Mouse (Mus musculus): ENCODE data around the gene Ppp1r15a. TPM values are rescaled to one million over a fixed set of nuclear protein-coding genes. Genes with fewer than 3 reads are reported as not detected.

Gene Ppp1r15a
- polyA plus RNA-seq, 1 experiment from 2014 or later: 21.6 TPM

GRCm38 (mm10) chr7:45554744-45555143 is 28.7 kb upstream of the Ppp1r15a start, which contains the start of gene Hsd17b14:
Hsd17b14 (plus strand) TSS chr7:45554893.
- H3K4me3 ChIP-seq (ENCODE audit: low read depth, low read length): no peak within 1 kb of the TSS
- no peak for ATAC-seq (ENCODE audit: low FRiP score, low TSS enrichment)
- TF ChIP-seq CTCF (IDR thresholded peaks at IDR 0.05; ENCODE audit: low read depth) (no peak), EP300 (optimal IDR thresholded peaks at IDR 0.05) (no peak)
- H3K36me3 ChIP-seq (ENCODE audit: control insufficient read depth, insufficient read depth, low read length): no peaks in the 10 kb centered on the region
- no peaks in the 10 kb centered on the region for H3K4me1 ChIP-seq (replicated peaks; ENCODE audit: control insufficient read depth, insufficient read depth)
- H3K9ac ChIP-seq (ENCODE audit: low read length): no peak within 1 kb of the TSS
- no peak for DNase-seq (ENCODE audit: low spot score)
- no peaks in the 10 kb centered on the region for H3K9me3 ChIP-seq (ENCODE audit: control insufficient read depth, low read length)
- H3K4me2 ChIP-seq (replicated peaks; ENCODE audit: low read depth): no peak within 1 kb of the TSS
- no peaks in the 10 kb centered on the region for H3K27me3 ChIP-seq (ENCODE audit: control insufficient read depth, insufficient read depth, low read length)
- no peak within 1 kb of the TSS for H3K27ac ChIP-seq (replicated peaks)
- WGBS: 39% methylated on average over 8 of the region's 8 CpGs

DNA sequence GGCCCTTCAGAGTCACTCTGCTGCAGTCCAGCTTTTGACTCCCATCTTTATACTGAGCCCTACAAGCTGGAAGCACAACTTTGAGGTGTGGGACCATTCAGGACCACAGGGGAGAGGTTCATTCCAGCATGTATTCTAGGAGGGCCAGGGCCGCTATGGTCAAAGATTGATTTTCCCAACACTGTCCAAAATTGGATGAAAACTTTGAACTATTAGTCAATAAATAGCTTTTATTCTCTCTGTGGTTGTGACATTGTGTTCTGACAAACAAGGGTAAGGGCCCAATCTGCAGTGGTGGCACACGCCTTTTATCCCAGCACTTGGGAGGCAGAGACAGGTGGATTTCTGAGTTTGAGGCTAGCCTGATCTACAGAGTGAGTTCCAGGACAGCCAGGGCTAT is 27.9 kb upstream of the Ppp1r15a start:
- WGBS: 94% methylated on average over 2 of the region's 2 CpGs
- DNase-seq (ENCODE audit: low spot score) (no peak), ATAC-seq (ENCODE audit: low FRiP score, low TSS enrichment) (no peak)
- Histone ChIP-seq H3K4me2 (replicated peaks; ENCODE audit: low read depth) (no peak overlapping the region), H3K9me3 (ENCODE audit: control insufficient read depth, low read length) (no peaks in the 10 kb centered on the region), H3K36me3 (ENCODE audit: control insufficient read depth, insufficient read depth, low read length) (no peaks in the 10 kb centered on the region), H3K27me3 (ENCODE audit: control insufficient read depth, insufficient read depth, low read length) (no peaks in the 10 kb centered on the region), H3K27ac (replicated peaks) (no peak overlapping the region), H3K4me3 (ENCODE audit: low read depth, low read length) (no peak overlapping the region), H3K9ac (ENCODE audit: low read length) (no peak overlapping the region), H3K4me1 (replicated peaks; ENCODE audit: control insufficient read depth, insufficient read depth) (no peaks in the 10 kb centered on the region)
- TF ChIP-seq CTCF (IDR thresholded peaks at IDR 0.05; ENCODE audit: low read depth): no peak
- TF ChIP-seq EP300 (optimal IDR thresholded peaks at IDR 0.05): no peak

GRCm38 (mm10) chr7:45553519-45553918 is 27.5 kb upstream of the Ppp1r15a start:
- Histone ChIP-seq H3K4me3 (ENCODE audit: low read depth, low read length) (no peak overlapping the region), H3K9ac (ENCODE audit: low read length) (no peak overlapping the region), H3K36me3 (ENCODE audit: control insufficient read depth, insufficient read depth, low read length) (no peaks in the 10 kb centered on the region), H3K27me3 (ENCODE audit: control insufficient read depth, insufficient read depth, low read length) (no peaks in the 10 kb centered on the region), H3K4me1 (replicated peaks; ENCODE audit: control insufficient read depth, insufficient read depth) (no peaks in the 10 kb centered on the region), H3K27ac (replicated peaks) (no peak overlapping the region), H3K4me2 (replicated peaks; ENCODE audit: low read depth) (no peak overlapping the region), H3K9me3 (ENCODE audit: control insufficient read depth, low read length) (no peaks in the 10 kb centered on the region)
- no peak for TF ChIP-seq CTCF (IDR thresholded peaks at IDR 0.05; ENCODE audit: low read depth)
- no peak for TF ChIP-seq EP300 (optimal IDR thresholded peaks at IDR 0.05)
- no peak for ATAC-seq (ENCODE audit: low FRiP score, low TSS enrichment)
- 74% methylated on average over 8 of the region's 8 CpGs for WGBS
- no peak for DNase-seq (ENCODE audit: low spot score)

- ATAC-seq (ENCODE audit: low FRiP score, low TSS enrichment) (no peak), DNase-seq (ENCODE audit: low spot score) (no peak)
- TF ChIP-seq CTCF (IDR thresholded peaks at IDR 0.05; ENCODE audit: low read depth) (no peak), EP300 (optimal IDR thresholded peaks at IDR 0.05) (no peak)
- Histone ChIP-seq H3K4me2 (replicated peaks; ENCODE audit: low read depth) (no peak overlapping the region), H3K36me3 (ENCODE audit: control insufficient read depth, insufficient read depth, low read length) (no peaks in the 10 kb centered on the region), H3K27me3 (ENCODE audit: control insufficient read depth, insufficient read depth, low read length) (no peaks in the 10 kb centered on the region), H3K9me3 (ENCODE audit: control insufficient read depth, low read length) (no peaks in the 10 kb centered on the region), H3K4me1 (replicated peaks; ENCODE audit: control insufficient read depth, insufficient read depth) (no peaks in the 10 kb centered on the region), H3K9ac (ENCODE audit: low read length) (no peak overlapping the region), H3K4me3 (ENCODE audit: low read depth, low read length) (no peak overlapping the region), H3K27ac (replicated peaks) (no peak overlapping the region)
- 73% methylated on average over 8 of the region's 8 CpGs for WGBS
Measured at GRCm38 (mm10) chr7:45551512-45551883, 25.4 kb upstream of the Ppp1r15a start.

- H3K4me1 ChIP-seq (replicated peaks; ENCODE audit: control insufficient read depth, insufficient read depth): no peaks in the 10 kb centered on the region
- H3K4me3 ChIP-seq (ENCODE audit: low read depth, low read length): no peak overlapping the region
- DNase-seq (ENCODE audit: low spot score): no peak
- no peak for TF ChIP-seq CTCF (IDR thresholded peaks at IDR 0.05; ENCODE audit: low read depth)
- no peak for TF ChIP-seq EP300 (optimal IDR thresholded peaks at IDR 0.05)
- H3K27me3 ChIP-seq (ENCODE audit: control insufficient read depth, insufficient read depth, low read length): no peaks in the 10 kb centered on the region
- no peak overlapping the region for H3K4me2 ChIP-seq (replicated peaks; ENCODE audit: low read depth)
- H3K36me3 ChIP-seq (ENCODE audit: control insufficient read depth, insufficient read depth, low read length): no peaks in the 10 kb centered on the region
- H3K9me3 ChIP-seq (ENCODE audit: control insufficient read depth, low read length): no peaks in the 10 kb centered on the region
- WGBS: 69% methylated on average over 11 of the region's 11 CpGs
- no peak overlapping the region for H3K9ac ChIP-seq (ENCODE audit: low read length)
- ATAC-seq (ENCODE audit: low FRiP score, low TSS enrichment): no peak
- H3K27ac ChIP-seq (replicated peaks): no peak overlapping the region
Measured at GRCm38 (mm10) chr7:45550821-45551511, 24.9 kb upstream of the Ppp1r15a start.

DNA sequence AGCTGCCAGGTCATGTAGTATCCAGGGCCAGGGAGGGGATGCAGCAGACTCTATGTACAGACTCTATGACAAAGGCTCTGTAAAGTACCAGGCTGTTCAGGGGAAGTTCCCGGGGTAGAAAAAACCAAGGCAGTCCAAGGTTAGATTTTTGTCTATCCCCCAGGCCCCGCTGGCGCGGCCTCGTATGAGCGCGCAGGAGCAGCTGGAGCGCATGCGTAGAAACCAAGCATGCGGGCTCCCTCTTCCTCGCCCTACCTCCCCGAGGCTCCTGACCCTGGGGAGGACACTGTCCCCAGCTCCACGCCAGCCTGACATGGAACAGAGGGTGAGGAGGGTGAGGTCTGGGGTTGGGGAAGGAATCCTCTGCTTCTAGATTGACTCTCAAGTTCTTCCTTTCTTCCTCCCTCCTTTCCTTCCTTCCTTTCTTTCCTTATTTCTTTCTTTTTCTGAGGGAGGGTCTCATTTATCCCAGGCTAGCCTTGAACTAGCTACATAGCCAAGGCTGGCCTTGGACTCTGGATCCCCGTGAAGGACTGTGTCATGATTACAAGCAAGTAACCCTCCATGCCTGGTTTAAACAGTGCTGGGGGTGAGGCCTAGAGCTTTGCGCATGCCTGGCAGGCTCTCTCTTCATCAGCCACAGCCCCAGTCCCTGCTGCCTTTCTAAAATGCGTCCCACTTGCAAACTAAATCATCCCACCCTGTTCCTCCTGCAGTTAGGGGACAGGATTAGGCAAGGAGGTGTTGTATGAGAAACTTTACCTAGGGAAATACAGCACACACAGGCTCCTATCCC is 23.8 kb upstream of the Ppp1r15a start:
- H3K27ac ChIP-seq (replicated peaks): no peak overlapping the region
- no peaks in the 10 kb centered on the region for H3K36me3 ChIP-seq (ENCODE audit: control insufficient read depth, insufficient read depth, low read length)
- H3K4me2 ChIP-seq (replicated peaks; ENCODE audit: low read depth): no peak overlapping the region
- H3K9me3 ChIP-seq (ENCODE audit: control insufficient read depth, low read length): no peaks in the 10 kb centered on the region
- no peak overlapping the region for H3K4me3 ChIP-seq (ENCODE audit: low read depth, low read length)
- ATAC-seq (ENCODE audit: low FRiP score, low TSS enrichment) (no peak), DNase-seq (ENCODE audit: low spot score) (no peak)
- H3K4me1 ChIP-seq (replicated peaks; ENCODE audit: control insufficient read depth, insufficient read depth): no peaks in the 10 kb centered on the region
- no peaks in the 10 kb centered on the region for H3K27me3 ChIP-seq (ENCODE audit: control insufficient read depth, insufficient read depth, low read length)
- no peak overlapping the region for H3K9ac ChIP-seq (ENCODE audit: low read length)
- WGBS: 90% methylated on average over 16 of the region's 16 CpGs
- TF ChIP-seq EP300 (optimal IDR thresholded peaks at IDR 0.05) (no peak), CTCF (IDR thresholded peaks at IDR 0.05; ENCODE audit: low read depth) (no peak)
